Mouse (Mus musculus): ENCODE results near the gene Rad51d. TPM values are rescaled to one million over a fixed set of nuclear protein-coding genes. Genes with fewer than 3 reads are reported as not detected.
A peak's percentile ranks its signal among the peaks of the same experiment; 100 is the strongest.
"Not testable (repeated sequence)": the region's sequence is repeated elsewhere in the genome, so short reads cannot be mapped to it uniquely, and the experiment has no call there.

Rad51d gene
- polyA plus RNA-seq, 1 experiment from 2014 or later: 10.9 TPM

DNA sequence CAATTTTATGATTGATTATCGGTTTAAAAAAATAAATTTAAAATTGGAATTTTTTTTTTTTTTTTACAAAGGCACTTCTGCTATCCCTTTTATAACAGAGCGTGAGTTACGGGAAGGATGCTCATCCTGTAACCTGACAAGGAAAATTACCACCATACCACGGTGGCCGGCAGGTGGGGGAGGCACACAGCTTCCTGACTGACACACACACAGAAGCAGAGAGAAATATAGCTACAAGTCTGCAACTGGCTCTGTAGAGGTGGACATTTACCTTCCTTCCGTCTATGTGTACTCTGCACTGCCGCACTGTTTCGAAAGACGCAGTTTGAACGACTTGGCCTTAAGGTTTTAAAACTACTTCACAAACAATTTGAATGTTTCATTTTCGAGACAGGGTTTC, 38.3 kb downstream of the Rad51d start:
- H3K9me3 ChIP-seq (replicated peaks): no peaks in the 10 kb centered on the region
- H3K9ac ChIP-seq: no peak overlapping the region
- 0 out of 2 replicates have a peak, but pooled peaks cover 2% of the 10 kb centered on the region for H3K27me3 ChIP-seq
- H3K4me2 ChIP-seq: no peak overlapping the region
- H3K27ac ChIP-seq: no peak overlapping the region
- ATAC-seq: no peak
- H3K4me1 ChIP-seq: peaks cover 50% of the 10 kb centered on the region
- H3K4me3 ChIP-seq: no peak overlapping the region
- no peaks in the 10 kb centered on the region for H3K36me3 ChIP-seq (ENCODE audit: poor library complexity, severe bottlenecking)
- 90% methylated on average over 11 of the region's 11 CpGs for WGBS

DNA sequence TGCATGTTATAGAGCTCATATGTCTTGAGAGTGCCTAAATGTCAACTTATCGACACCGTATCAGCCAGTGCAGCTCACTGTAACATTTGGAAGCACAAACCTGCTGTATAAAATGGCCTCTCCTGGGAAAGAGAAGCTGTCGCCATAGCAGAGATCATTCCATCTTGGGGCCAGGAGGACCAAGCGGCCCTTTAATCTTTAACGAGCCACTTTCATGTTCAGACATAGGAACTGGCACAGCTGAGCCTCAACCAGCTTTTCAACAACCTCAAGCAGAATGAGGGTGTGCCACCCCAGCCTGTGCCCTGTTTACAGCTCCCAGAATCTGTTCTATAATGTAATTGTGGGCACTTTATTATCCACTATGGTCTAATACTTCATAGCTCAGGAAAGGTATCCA, 40.2 kb downstream of the Rad51d start:
- Histone ChIP-seq H3K36me3 (ENCODE audit: poor library complexity, severe bottlenecking) (no peaks in the 10 kb centered on the region), H3K4me1 (peaks cover 46% of the 10 kb centered on the region), H3K4me2 (no peak overlapping the region), H3K9me3 (replicated peaks) (no peaks in the 10 kb centered on the region), H3K27me3 (0 out of 2 replicates have a peak, but pooled peaks cover 2% of the 10 kb centered on the region), H3K4me3 (no peak overlapping the region), H3K27ac (peak overlapping the region; percentile 21; the same call in 1 of the 2 replicates), H3K9ac (no peak overlapping the region)
- ATAC-seq: no peak
- WGBS: 50% methylated on average over 5 of the region's 5 CpGs

DNA sequence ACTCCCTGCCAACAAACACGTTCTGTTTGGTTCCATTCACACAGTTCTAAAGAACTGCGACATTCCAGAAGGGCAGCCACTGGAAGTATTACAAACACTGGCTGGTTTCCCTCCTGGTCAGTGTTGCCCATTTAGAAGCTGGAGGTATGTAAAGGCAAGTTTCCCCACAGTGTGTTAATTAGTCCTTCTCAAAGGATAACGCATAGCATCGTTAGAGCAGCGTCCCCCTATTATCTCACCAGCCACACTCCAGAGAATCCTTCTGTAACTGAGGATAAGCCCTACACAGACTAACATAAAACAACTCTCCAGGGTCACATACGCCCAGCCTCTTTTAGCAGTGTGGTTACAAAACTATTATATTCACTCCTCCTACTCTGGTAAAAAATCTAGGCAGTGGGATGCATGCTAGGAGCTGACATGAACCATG, 42.8 kb downstream of the Rad51d start:
- Histone ChIP-seq H3K9ac (no peak overlapping the region), H3K4me1 (peaks cover 49% of the 10 kb centered on the region), H3K27ac (no peak overlapping the region), H3K27me3 (0 out of 2 replicates have a peak, but pooled peaks cover 2% of the 10 kb centered on the region), H3K4me3 (no peak overlapping the region), H3K36me3 (ENCODE audit: poor library complexity, severe bottlenecking) (no peaks in the 10 kb centered on the region), H3K4me2 (no peak overlapping the region), H3K9me3 (replicated peaks) (no peaks in the 10 kb centered on the region)
- WGBS: 9% methylated on average over 6 of the region's 6 CpGs
- no peak for ATAC-seq

DNA sequence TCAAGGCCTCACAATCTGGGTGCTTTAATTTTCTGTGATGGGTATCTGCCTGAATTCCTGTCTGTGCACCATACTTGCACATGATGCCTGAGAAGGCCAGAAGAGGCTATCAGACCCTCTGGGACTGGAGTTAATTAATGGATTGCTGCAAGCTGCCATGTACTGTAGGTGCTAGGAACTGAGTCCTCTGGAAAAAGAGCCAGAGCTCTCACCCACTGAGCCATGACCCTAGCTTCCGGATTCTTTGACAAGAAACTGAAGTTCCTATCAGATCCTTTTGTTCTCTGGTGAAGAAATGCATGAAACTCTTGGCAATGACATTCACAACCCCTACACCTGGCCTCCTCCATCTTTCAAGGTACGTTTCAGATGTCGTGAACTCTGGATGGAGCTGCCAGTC, 43.5 kb downstream of the Rad51d start:
- Histone ChIP-seq H3K4me3 (no peak overlapping the region), H3K27me3 (0 out of 2 replicates have a peak, but pooled peaks cover 2% of the 10 kb centered on the region), H3K9me3 (replicated peaks) (no peaks in the 10 kb centered on the region), H3K4me2 (no peak overlapping the region), H3K9ac (no peak overlapping the region), H3K36me3 (ENCODE audit: poor library complexity, severe bottlenecking) (no peaks in the 10 kb centered on the region), H3K27ac (no peak overlapping the region), H3K4me1 (peaks cover 49% of the 10 kb centered on the region)
- ATAC-seq: no peak
- 60% methylated on average over 3 of the region's 3 CpGs for WGBS

DNA sequence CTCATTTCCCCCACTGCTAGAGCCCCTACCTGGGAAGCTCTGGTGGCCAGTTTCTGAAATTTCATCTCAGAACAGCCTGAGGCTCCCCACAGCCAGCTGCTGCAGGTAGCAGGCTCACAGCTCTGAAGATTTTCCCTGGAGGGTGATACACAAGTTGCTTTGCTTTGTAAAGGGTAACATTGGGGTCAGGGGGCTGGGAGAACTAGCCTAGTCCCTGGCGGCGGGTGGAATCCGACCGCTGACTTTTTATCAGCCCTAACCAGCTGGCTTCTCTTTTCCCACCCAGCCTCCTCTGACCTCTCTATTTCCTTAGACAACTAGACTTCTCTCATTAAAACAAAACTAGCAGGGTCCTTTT, 44.4 kb downstream of the Rad51d start:
- 35% methylated on average over 4 of the region's 4 CpGs for WGBS
- H3K9me3 ChIP-seq (replicated peaks): no peaks in the 10 kb centered on the region
- peak overlapping the region; percentile 10; the same call in 1 of the 2 replicates for H3K4me3 ChIP-seq
- peak overlapping the region; percentile 38 for H3K4me2 ChIP-seq
- no peaks in the 10 kb centered on the region for H3K36me3 ChIP-seq (ENCODE audit: poor library complexity, severe bottlenecking)
- no peak for ATAC-seq
- H3K9ac ChIP-seq: peak overlapping the region; percentile 38
- H3K27me3 ChIP-seq: 0 out of 2 replicates have a peak, but pooled peaks cover 2% of the 10 kb centered on the region
- H3K4me1 ChIP-seq: peaks cover 44% of the 10 kb centered on the region
- no peak overlapping the region for H3K27ac ChIP-seq

DNA sequence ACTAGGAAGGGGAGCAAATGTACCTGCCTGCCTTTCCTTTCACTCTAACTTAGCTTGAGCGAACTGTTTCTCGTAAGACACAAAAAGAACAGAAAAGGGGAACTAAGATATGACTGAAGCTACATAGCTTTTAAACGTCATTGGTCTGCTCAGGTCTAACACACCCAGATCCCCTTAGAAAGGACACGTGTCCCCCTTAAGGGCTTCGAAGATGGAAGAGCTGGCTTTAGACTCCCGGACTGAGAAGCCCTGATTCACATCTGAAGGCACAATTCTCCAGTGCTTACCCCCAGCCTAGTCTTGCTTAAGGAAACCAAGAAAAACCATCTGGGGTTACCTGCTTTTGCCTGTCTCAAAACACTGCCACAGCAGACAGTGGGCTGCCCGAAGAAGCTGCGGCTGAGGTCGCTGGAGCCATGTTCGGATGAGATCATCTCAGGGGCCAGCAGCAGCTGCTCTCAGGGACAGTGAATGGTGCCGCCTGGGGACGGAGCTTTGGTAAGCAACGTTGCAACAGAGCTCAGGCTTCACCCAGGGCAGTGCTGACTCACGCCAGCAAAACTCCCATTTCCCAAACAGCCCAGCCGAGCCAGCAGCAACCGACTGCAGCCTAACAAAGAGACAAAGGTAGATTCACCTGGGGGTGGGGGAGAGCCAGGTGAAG, 44.9 kb downstream of the Rad51d start:
- no peaks in the 10 kb centered on the region for H3K36me3 ChIP-seq (ENCODE audit: poor library complexity, severe bottlenecking)
- peak overlapping the region; percentile 10; the same call in 1 of the 2 replicates for H3K4me3 ChIP-seq
- peak overlapping the region; percentile 38 for H3K4me2 ChIP-seq
- WGBS: 26% methylated on average over 16 of the region's 16 CpGs
- no peaks in the 10 kb centered on the region for H3K9me3 ChIP-seq (replicated peaks)
- H3K9ac ChIP-seq: peak overlapping the region; percentile 38
- H3K4me1 ChIP-seq: peaks cover 39% of the 10 kb centered on the region
- no peak overlapping the region for H3K27ac ChIP-seq
- H3K27me3 ChIP-seq: 0 out of 2 replicates have a peak, but pooled peaks cover 2% of the 10 kb centered on the region
- no peak for ATAC-seq

DNA sequence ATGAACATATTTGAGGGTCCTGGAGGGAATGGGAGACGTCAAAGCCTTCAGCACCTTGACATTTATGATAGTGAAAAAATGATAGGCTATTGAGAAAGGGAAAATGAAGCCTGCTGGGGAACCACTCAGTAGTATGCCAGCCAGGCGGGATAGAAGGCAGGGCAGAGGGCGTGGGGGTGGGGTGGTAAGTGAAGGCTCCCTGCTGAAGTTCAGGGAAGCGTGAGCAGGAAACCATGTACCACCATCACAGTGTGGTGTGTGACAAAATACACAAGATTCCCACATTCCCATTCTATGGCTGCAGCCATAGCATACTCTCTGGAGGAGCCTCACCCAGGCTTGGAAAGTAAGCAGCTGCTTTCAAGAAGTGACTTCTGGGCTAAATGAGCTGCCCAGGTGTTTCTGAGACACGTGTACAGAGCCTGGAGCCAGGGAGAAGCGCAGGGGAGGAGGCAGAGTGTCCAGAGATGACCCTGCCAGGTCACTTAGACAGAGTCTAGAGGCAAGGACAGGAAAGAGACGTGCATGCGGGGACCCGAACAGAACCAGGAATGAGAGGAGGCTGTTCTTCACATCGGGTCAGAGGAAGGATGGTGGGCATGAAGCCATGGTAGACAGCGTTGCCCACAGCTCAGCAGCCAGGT, 45.5 kb downstream of the Rad51d start:
- no peak for ATAC-seq
- H3K27ac ChIP-seq: no peak overlapping the region

DNA sequence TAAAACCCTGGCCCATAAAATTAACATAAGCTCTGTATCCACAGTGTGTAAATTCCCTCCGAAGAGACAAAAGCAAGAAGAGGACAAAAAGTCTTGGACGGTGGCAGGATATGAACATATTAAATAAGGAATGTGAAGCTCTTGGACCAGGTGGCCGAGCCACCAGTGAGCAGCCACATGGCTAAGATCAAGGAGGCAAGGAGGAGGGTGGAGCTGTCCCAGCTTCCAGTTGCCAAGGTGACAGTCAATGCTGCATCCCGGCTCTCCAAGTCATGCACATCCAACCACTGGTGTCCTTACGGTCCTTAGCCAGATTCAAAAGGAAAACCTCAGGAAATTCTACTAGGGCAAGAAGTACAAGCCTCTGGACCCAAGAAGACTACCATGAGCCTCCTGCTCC, 51.9 kb downstream of the Rad51d start:
- no peaks in the 10 kb centered on the region for H3K9me3 ChIP-seq (replicated peaks)
- H3K4me3 ChIP-seq: no peak overlapping the region
- H3K4me2 ChIP-seq: no peak overlapping the region
- peaks cover 32% of the 10 kb centered on the region for H3K4me1 ChIP-seq
- no peak overlapping the region for H3K9ac ChIP-seq
- 49% methylated on average over 5 of the region's 5 CpGs for WGBS
- H3K27me3 ChIP-seq: no peaks in the 10 kb centered on the region
- no peak overlapping the region for H3K27ac ChIP-seq
- no peak for ATAC-seq
- H3K36me3 ChIP-seq (ENCODE audit: poor library complexity, severe bottlenecking): no peaks in the 10 kb centered on the region

More for the DNA sequence above, 45.5 kb downstream of the Rad51d start:
- Histone ChIP-seq H3K4me3 (no peak overlapping the region), H3K9me3 (replicated peaks) (no peaks in the 10 kb centered on the region), H3K4me1 (peaks cover 32% of the 10 kb centered on the region), H3K36me3 (ENCODE audit: poor library complexity, severe bottlenecking) (no peaks in the 10 kb centered on the region), H3K9ac (peak overlapping the region; percentile 38; the same call in 1 of the 2 replicates), H3K4me2 (no peak overlapping the region), H3K27me3 (0 out of 2 replicates have a peak, but pooled peaks cover 2% of the 10 kb centered on the region)
- WGBS: 71% methylated on average over 11 of the region's 11 CpGs

DNA sequence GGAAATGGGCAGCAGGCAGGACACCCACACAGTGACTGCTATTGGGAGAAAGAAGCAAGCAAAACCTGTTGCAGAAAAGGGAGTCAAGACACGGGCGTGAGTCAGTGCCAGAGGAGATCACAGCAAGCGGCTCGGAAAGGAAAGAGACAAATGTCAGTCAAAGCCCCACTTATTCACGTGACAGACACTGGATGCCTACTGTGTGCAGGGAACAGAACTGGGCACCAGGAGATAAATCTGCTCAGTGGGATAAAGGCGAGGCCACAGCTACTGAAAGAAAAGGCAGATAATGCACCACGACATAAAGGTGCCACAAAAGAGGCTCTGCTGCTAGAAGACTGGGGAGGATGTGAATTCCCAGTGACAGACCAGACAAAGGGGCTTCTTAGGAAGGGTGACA, 52.6 kb downstream of the Rad51d start:
- H3K4me2 ChIP-seq: peak overlapping the region; percentile 20
- no peaks in the 10 kb centered on the region for H3K27me3 ChIP-seq
- H3K9me3 ChIP-seq (replicated peaks): no peaks in the 10 kb centered on the region
- H3K9ac ChIP-seq: 0 out of 2 replicates have a peak overlapping the region, but pooled peaks have one; percentile 34
- no peak overlapping the region for H3K27ac ChIP-seq
- peaks cover 34% of the 10 kb centered on the region for H3K4me1 ChIP-seq
- H3K4me3 ChIP-seq: no peak overlapping the region
- ATAC-seq: no peak
- 8% methylated on average over 7 of the region's 7 CpGs for WGBS
- no peaks in the 10 kb centered on the region for H3K36me3 ChIP-seq (ENCODE audit: poor library complexity, severe bottlenecking)

DNA sequence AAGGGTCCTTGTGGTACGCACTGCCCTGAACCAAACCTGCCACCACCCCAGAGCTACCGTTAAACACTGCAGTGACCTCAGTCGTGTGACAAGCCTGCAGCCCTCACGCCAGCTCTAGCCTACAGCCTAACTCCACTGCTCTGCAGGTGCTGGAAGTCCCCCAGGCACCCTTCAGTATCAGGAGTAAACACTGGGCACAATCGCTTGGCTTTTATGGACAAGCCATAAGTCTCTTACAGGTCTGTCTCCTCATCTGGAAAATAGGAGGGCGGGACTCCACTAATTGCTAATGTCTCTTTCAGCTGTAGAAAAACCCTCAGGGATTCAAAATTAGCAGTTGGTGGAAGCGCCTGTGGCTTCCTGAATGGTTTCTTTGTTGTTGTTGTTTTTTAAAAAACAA, 53.2 kb downstream of the Rad51d start:
- H3K36me3 ChIP-seq (ENCODE audit: poor library complexity, severe bottlenecking): no peaks in the 10 kb centered on the region
- no peaks in the 10 kb centered on the region for H3K27me3 ChIP-seq
- H3K27ac ChIP-seq: 0 out of 2 replicates have a peak overlapping the region, but pooled peaks have one; percentile 31
- WGBS: 17% methylated on average over 7 of the region's 7 CpGs
- no peak for ATAC-seq
- H3K4me3 ChIP-seq: no peak overlapping the region
- no peaks in the 10 kb centered on the region for H3K9me3 ChIP-seq (replicated peaks)
- peaks cover 39% of the 10 kb centered on the region for H3K4me1 ChIP-seq
- H3K9ac ChIP-seq: no peak overlapping the region
- H3K4me2 ChIP-seq: no peak overlapping the region

DNA sequence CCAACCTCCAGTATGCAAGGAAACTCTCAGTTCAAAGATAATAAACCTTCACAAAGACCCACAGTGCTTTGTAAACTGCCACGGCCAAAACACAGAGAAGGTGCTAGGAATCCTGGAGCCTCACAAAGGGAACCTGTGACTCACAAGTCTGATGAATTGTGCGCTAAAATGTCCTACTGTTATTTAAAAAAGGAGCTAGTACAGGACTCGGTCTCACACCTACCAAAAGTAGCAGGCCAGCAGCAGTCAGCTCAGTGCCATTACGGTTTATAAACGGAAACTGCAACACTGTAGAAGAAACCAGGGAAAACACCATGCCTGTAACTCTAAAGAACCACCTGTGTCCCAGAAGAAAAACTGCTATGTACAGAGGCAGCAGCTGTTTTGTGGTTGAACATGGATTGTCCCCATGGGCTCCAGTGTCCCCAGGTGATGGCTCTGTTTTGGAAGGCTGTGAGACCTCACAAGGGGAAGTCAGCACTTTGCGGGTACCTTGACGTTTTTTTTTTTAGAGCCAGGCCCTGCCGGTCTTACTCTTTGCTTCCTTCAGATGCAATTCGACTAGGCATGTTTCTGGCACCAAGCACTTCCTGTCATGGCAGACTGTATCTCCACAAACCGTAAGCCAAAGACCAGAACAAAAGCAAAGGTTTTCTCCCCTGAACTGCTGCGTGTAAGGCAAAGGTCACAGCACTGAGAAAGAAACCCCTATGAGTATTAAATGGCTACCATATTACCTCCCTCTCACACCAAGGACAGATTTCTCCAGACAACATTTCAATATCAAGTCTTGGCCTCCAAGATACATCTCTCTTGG, 54.6 kb downstream of the Rad51d start:
- Histone ChIP-seq H3K4me2 (no peak overlapping the region), H3K27me3 (no peaks in the 10 kb centered on the region), H3K27ac (no peak overlapping the region), H3K4me3 (no peak overlapping the region), H3K9me3 (replicated peaks) (no peaks in the 10 kb centered on the region), H3K36me3 (ENCODE audit: poor library complexity, severe bottlenecking) (no peaks in the 10 kb centered on the region), H3K4me1 (peaks cover 52% of the 10 kb centered on the region), H3K9ac (no peak overlapping the region)
- no peak for ATAC-seq
- WGBS: 56% methylated on average over 11 of the region's 11 CpGs

DNA sequence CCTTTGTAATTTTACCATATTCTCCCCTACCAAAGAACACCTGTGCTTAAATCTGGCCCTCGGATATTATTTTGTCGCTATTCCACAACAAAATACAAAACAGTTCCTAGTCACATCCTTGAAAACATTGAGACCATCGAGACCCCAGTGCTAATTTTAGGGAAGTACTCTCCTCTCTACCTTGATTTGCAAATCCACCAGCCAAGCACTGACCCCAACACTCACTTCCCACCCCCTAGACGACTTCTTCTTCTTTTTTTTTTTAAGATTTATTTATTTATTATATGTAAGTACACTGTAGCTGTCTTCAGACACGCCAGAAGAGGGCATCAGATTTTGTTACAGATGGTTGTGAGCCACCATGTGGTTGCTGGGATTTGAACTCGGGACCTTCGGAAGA, 56.1 kb downstream of the Rad51d start:
- H3K9ac ChIP-seq; ATAC-seq; H3K9me3 ChIP-seq (replicated peaks); H3K27me3 ChIP-seq; H3K36me3 ChIP-seq (ENCODE audit: poor library complexity, severe bottlenecking); H3K27ac ChIP-seq; H3K4me2 ChIP-seq; H3K4me3 ChIP-seq: not testable (repeated sequence)
- WGBS: 91% methylated on average over 7 of the region's 7 CpGs
- peaks cover 54% of the 10 kb centered on the region for H3K4me1 ChIP-seq
